Mouse (Mus musculus) layer of hippocampus, adult 9-11 months (tissue): ENCODE results near the gene Rbms3.
A peak's percentile ranks its signal among the peaks of the same experiment; 100 is the strongest.

ENCODE experiments used
- DNase-seq: peaks from one replicate; pipeline ENCODE4 v3.0.0; 2022

The Rbms3 gene

GRCm38 (mm10) chr9:117089409-117090147 is 540.1 kb downstream of the Rbms3 start:
- DNase-seq: peak; percentile 16

GRCm38 (mm10) chr9:117088309-117088708 is 541.4 kb downstream of the Rbms3 start:
- no peak for DNase-seq

- no peak for DNase-seq
Observed at GRCm38 (mm10) chr9:117085706-117086105, 544.0 kb downstream of the Rbms3 start.

DNA sequence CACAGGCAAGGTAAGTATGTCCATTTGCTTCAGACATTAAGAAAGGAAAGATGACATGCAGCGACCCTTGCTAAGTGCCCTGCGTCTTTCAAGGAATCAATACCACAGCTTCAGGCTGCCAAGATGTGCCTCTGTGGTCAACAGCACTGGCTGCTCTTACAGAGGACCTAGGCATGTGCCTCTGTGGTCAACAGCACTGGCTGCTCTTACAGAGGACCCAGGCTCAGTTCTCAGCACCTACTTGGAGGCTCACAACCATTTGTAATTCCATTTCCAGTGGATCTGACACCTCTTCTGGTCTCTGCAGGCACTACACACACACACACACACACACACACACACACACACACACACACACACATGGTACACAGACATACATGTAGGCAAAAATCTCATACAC is 545.2 kb downstream of the Rbms3 start:
- DNase-seq: no peak

DNA sequence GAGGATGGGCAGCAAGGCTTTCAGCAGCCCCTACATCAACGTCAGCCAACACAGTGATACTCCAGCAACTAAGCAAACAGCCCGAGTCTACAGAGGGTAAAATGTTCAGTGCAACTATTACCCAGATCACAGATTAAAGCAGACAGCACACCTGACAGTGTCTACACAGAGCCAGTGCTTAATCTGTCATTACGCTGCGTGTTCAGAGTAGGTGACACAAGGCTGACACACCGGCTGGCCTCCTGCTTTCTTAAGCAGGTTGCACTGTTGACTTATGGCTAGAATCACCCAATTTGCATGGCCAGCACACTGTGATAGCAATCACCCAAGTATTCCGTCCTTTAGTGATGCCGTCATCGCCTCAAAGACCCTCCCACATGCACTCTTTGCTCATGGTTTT is 550.2 kb downstream of the Rbms3 start:
- DNase-seq: no peak

DNA sequence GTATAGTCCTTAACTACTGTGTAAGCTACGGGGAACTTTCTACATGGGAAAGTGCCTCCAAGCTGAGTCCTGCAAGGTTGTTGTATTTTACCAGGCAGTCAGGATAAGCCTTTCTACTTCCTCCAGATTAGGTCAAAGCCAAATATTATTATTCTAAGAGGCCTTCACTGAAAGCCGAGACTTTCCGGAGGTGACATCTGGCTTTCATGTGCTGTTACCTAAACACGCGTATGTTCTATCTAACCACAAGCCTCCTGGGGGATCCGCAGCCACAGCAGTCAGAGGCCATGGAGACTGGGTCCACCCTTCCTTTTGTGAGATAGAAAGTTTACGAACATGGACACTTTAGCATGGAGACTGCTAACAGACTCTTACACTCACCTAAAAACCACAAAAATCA is 552.2 kb downstream of the Rbms3 start:
- DNase-seq: no peak

DNA sequence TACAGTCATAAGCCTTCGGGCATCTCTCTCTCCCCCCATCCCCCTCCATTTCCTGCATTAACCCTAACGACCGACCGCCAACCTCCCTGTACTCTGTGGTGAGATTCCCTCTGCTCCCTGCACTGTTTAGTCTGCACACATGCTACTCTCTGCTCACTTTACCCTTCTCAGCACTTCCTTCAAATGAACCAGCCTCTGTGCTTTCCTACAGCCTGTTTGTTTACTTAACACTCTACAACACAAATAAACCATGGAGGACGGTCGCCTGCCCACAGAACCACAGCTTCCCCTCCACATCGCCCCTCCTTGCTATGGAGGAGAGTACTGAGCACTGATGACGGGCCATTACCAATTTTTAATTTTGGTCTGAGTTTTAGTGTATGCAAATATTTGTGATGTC is 552.9 kb downstream of the Rbms3 start:
- no peak for DNase-seq

DNA sequence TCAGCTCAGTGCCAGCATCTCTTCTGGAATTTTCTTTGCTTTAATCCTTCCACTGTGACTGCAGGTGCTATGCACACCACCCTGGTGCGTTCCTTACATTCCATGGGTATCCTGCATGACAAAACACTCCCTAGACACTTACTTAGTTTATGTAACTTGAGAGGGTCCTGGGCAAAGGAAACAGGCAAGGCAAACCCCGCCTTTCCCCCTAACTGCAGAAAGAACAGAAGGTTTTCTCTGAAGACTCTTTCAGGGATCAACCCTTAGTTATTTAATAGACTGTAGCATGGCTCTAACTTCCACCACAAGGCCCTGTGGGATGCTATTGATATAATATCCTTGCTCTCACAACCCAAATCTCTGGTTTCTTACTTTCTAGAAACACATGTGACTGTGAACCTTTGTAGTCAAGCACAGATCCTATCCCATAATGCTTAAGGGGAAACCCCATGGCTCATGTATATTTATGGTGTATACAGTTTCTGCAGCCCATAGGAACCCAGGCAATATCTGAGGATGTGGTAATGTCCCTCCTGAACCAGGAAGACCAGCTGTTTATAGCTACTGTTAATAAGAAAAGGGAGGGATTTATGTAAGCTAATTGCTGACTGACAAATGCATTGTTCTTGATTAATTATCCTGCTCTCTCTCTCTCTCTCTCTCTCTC is 557.1 kb downstream of the Rbms3 start:
- DNase-seq: no peak

GRCm38 (mm10) chr9:117070616-117071015 is 559.1 kb downstream of the Rbms3 start:
- DNase-seq: no peak

DNA sequence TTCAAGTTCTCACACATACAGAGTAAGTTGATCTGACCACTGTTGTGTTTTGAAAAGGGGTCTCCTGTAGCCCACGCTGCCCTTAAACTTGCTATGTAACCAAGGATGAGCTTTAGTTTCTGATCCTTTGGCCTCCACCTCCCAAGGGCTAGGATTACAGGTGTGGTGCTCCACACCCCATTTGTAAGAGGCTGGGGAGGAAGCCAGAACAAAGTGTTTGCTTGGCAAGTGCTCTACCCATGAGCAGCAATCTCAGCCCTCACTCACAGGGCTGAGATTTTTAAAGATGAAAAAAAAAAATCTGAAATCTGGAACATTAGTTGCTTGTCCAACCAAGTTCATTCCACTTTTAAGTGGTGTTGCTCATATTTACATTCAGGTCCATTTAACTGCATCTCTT is 560.5 kb downstream of the Rbms3 start:
- no peak for DNase-seq

DNA sequence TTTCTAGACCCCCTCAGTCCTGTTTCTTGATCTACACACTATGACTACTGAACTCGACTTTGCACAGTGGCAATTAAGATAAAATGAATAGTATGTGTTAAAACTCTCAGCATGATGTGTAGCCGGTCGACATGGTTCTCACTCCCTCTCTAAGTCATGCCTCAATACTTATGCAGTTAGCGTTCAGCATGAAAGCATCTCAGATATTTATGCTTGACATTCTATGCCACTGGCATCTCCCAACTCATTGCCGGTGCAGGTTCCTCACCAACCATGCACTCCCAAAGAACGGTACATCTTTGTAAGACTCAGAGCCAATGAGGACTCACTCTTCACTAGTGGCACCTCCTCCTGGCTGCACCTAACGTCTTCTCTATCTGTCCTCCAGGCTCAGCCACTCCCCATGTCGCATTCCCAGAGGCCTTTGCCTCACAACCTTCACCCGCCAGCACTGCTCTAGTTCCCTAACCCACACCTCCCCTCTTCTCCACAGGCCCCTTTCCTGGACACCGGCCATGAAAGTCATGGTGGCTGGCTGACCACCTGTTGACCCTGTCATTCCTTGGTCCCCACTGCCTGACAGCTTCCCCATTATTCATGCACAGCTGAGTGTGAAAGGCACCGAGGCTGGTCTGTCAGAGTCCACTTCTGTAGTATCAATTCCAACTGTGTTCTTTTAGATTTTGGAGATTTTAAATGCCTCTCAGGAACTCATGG is 561.9 kb downstream of the Rbms3 start:
- DNase-seq: no peak

GRCm38 (mm10) chr9:117066502-117066901 is 563.2 kb downstream of the Rbms3 start:
- no peak for DNase-seq

- DNase-seq: no peak
Observed at GRCm38 (mm10) chr9:117065601-117066000, 564.1 kb downstream of the Rbms3 start.

DNA sequence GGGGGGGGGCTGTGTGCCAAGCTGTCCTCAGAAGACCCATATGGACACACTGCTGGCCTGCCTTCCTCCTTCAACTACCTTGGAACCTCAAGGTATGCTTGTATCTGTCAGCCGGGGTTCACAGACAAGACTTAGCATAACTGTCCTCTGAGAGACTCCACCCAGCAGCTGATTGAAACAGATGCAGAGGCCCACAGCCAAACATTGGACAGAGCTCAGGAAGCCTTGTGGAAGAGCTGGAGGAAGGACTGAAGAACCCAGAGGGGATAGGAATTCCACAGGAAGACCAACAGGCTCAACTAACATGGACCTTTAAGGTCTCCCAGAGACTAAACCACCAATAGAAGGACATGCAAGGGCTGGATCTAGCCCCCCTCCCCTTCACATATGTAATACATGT is 570.1 kb downstream of the Rbms3 start:
- no peak for DNase-seq

DNA sequence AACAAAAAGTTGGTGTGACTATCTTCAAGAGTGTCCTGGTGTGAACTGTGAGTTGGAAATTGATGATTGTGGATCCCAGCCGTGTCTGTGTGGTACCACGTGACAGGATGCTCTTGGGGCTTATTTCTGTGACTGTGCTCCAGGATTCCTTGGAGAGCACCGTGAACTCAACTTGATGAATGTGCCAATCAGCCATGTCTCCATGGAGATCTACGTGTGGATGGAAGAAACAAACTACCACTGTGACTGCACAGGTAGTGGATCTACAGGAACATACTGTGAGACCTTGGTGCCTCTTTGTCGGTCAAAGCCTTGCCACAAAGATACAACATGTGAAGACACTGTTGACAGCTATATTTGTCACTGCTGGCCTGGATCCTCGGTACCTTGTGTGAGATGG is 570.6 kb downstream of the Rbms3 start:
- no peak for DNase-seq

- no peak for DNase-seq
Observed at GRCm38 (mm10) chr9:117051935-117052334, 577.8 kb downstream of the Rbms3 start.

DNA sequence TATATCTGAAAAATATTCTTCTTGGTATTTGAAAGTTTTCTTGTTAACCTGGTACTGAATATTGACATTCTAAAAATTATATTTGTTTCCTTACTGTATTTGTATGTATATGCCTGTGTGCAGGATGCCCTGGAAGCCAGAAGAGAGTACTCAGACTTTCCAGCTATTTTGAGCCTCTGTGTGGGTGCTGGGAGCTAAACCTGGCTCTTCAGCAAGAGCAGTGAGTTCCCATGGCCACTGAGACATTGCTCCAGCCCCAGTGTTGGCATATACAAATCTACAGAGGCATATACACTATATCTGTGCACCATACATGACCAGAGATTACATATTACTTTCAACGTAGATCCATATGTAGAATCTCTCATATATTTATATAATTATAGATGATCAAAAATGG is 581.1 kb downstream of the Rbms3 start:
- DNase-seq: no peak

- no peak for DNase-seq
Observed at GRCm38 (mm10) chr9:117041993-117042366, 587.7 kb downstream of the Rbms3 start.

DNA sequence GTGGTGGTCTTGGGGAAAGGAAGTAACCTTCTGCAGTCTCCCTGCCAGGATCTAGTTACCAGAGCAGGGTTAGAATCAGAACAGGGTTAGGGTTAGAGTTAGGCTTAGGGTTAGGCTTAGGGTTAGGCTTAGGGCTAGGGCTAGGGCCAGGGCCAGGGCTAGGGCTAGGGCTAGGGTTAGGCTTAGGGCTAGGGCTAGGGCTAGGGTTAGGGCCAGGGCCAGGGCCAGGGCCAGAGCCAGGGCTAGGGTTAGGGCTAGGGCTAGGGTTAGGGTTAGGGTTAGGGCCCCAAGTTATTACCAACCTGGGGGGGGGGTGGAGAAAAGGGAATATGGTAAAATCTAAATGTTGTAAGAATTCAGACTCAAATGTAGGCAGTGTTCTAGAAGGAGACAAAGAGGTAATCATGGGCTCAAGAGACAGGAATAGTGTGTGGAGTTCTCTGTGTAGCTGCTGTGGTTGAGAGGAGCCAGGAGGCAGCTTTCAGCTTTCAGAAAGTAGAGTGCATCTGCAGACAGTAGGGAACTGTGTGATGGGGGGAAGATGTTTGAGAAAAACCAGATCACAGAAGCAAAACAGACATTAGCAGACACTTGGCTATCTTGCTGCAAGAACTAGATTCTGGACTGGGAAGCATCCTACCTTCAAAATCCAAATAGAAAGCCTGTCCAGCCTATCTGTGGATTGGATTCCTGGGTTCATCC is 588.3 kb downstream of the Rbms3 start:
- DNase-seq: no peak

GRCm38 (mm10) chr9:117039941-117040453 is 589.7 kb downstream of the Rbms3 start:
- no peak for DNase-seq

DNA sequence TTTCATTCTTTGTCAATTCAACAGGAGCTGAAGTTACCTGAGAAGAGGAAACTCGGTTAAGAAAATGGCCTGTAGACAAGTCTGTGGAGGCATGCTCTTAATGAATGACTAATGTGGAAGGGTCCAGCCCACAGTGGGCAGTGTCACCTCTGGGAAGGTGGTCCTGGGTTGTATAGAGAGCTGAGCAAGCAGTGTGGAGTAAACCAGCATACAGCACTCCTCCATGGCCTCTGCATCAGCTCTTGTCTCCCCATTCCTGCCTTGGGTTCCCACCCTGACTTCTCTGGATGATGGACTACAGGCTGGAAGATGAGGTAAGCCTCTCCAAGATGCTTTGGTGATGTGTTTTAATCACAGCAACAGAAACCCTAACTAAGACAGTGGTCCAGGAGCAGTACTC is 597.0 kb downstream of the Rbms3 start:
- no peak for DNase-seq

DNA sequence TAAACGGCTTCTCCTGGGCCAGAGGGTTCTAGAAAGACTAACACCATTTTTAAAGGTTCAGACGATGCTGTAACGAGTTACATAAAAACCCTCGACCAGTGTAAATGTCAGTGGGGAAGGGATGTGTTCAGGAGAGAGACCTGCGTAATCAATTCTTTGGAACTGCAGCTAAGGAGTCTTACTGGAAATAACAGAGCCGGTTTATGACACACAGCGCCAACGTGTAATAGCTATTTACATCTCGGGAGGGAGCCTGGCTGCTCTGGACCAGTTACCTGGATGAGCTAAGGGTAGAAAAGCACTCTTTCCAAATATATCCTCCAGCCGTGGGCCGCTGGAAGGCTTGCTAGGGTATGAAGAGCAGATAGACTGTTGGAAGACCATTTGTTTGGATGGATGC is 598.5 kb downstream of the Rbms3 start:
- DNase-seq: no peak

GRCm38 (mm10) chr9:117030837-117031236 is 598.9 kb downstream of the Rbms3 start:
- DNase-seq: no peak
